Mouse (Mus musculus) hindbrain, embryonic 14.5 days (tissue): ENCODE data around the gene Skp1a. TPM values are rescaled to one million over a fixed set of nuclear protein-coding genes. Genes with fewer than 3 reads are reported as not detected.

ENCODE experiments used
- ATAC-seq: fragments of 200-750 bp; cut with Nextera tagmentation; 2 replicates; pipeline ENCODE4 v1.8.0; 2017; ENCODE audit warnings: moderate number of reproducible peaks, mild to moderate bottlenecking, moderate TSS enrichment, moderate library complexity; ENCODE audit not compliant: low FRiP score
- DNase-seq: peaks from one replicate; pipeline ENCODE4 v3.0.0-alpha.2; 2015; ENCODE audit warnings: low spot score
- H3K27ac ChIP-seq: fragments of 300-500 bp; sonication (generic); 2 replicates; pipeline ENCODE4 v1.5.1; 2014; ENCODE audit warnings: mild to moderate bottlenecking, moderate library complexity
- H3K27me3 ChIP-seq: fragments of 300-500 bp; sonication (generic); 2 replicates; pipeline ENCODE4 v1.6.1; 2014; ENCODE audit warnings: mild to moderate bottlenecking, low read length, mixed read lengths; ENCODE audit not compliant: control insufficient read depth, insufficient read depth
- H3K36me3 ChIP-seq: fragments of 300-500 bp; sonication (generic); replicated peaks from 2 replicates; pipeline ENCODE4 v1.6.1; 2014; ENCODE audit not compliant: control insufficient read depth, insufficient read depth
- H3K4me1 ChIP-seq: fragments of 300-500 bp; sonication (generic); replicated peaks from 2 replicates; pipeline ENCODE4 v1.6.1; 2014; ENCODE audit warnings: antibody characterized with exemption, low read length, mixed read lengths; ENCODE audit not compliant: control insufficient read depth, insufficient read depth
- H3K4me2 ChIP-seq: fragments of 300-500 bp; sonication (generic); replicated peaks from 2 replicates; pipeline ENCODE4 v1.6.1; 2014; ENCODE audit warnings: mild to moderate bottlenecking, moderate library complexity
- H3K4me3 ChIP-seq: fragments of 300-500 bp; sonication (generic); replicated peaks from 2 replicates; pipeline ENCODE4 v1.5.1; 2014; ENCODE audit warnings: mild to moderate bottlenecking, low read length
- H3K9ac ChIP-seq: fragments of 300-500 bp; sonication (generic); 2 replicates; pipeline ENCODE4 v1.6.1; 2014
- H3K9me3 ChIP-seq: fragments of 300-500 bp; sonication (generic); 2 replicates; pipeline ENCODE4 v1.6.1; 2016; ENCODE audit warnings: low read length; ENCODE audit not compliant: control insufficient read depth
- WGBS: fragments of 180-500 bp; shearing (Covaris S2); extraction: QIAGEN DNeasy Blood & Tissue Kit; methylation state at CpG from one replicate; pipeline ENCODE4 v1.1.7; 2014; 5-methylcytosine and 5-hydroxymethylcytosine counted together
- polyA plus RNA-seq: library from polyadenylated mRNA; unstranded; fragments of >200 nt; fragmentation: Nextera tagmentation; extraction: Ambion mirVana; gene quantifications from 2 replicates; pipeline ENCODE4 v1.2.1, GENCODE M21; 2014

The Skp1a gene
- polyA plus RNA-seq, 1 experiment from 2014 or later: 1,059 TPM

DNA sequence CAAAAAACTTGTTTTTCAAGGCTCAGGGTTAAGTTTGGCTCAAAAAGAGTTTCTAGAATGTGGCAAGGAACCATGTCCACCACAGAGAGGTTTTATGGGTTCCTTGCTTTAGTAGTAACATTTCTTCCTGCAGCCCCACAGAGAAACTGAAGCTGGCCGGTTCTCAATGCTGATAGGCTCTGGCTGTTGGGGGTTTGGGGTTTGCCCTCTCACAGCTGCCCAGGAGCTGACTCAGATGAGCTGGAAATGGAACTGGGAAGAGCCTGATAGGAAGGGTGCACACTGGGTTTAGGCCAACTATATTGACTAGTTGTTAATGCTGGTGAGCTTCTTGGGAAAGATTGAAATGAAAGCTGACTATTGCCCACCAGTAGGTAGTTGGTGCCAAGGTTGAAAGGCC, 20.9 kb downstream of the Skp1a start:
- H3K27ac ChIP-seq: no peak overlapping the region
- no peak for ATAC-seq
- DNase-seq: no peak

DNA sequence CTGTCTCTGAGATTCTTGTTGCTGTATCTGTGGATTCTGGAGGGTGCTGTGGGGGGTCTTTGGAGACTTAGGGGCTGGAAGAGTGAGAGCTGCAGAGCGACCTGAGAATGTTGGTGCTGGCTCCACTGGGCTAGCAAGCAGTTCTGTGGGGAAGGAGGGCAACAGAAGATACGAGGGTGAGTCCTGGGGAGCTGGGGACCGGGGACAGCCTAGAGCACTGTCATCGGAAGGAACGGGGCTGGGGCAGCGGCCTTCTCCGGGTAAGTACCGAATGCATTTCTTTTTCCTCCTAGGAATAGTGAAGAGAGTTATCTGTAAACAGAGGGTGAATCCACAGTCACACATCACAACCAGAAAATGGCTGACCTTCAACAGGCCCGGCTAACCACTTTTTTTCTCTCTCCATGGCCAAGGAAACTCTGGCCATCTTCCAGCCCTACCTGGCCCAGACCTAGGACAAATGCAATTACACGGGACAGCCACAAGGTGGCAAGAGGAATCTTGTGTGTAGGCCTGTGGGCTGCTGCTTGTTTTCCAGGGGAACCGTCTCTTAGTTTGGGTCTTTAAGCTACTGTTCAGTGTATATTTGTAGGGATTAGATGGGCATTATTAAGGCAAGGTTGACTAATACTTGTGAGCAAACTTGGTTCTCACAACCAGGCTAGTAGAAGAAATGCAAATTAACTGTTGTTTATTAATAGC, 22.0 kb downstream of the Skp1a start:
- DNase-seq: peak; percentile 77
- Histone ChIP-seq H3K36me3 (peaks cover 12% of the 10 kb centered on the region; the same call in 1 of the 2 replicates), H3K4me1 (no peaks in the 10 kb centered on the region), H3K4me3 (no peak overlapping the region), H3K9me3 (no peaks in the 10 kb centered on the region), H3K27ac (no peak overlapping the region), H3K27me3 (no peaks in the 10 kb centered on the region), H3K9ac (no peak overlapping the region), H3K4me2 (no peak overlapping the region)
- 70% methylated on average over 11 of the region's 11 CpGs for WGBS
- peak; percentile 75 for ATAC-seq

More for the DNA sequence above, 20.9 kb downstream of the Skp1a start:
- H3K4me3 ChIP-seq: no peak overlapping the region
- 81% methylated on average over 1 of the region's 1 CpGs for WGBS
- H3K4me2 ChIP-seq: no peak overlapping the region
- H3K36me3 ChIP-seq: peaks cover 18% of the 10 kb centered on the region
- no peaks in the 10 kb centered on the region for H3K4me1 ChIP-seq
- no peaks in the 10 kb centered on the region for H3K9me3 ChIP-seq
- no peaks in the 10 kb centered on the region for H3K27me3 ChIP-seq
- H3K9ac ChIP-seq: no peak overlapping the region

DNA sequence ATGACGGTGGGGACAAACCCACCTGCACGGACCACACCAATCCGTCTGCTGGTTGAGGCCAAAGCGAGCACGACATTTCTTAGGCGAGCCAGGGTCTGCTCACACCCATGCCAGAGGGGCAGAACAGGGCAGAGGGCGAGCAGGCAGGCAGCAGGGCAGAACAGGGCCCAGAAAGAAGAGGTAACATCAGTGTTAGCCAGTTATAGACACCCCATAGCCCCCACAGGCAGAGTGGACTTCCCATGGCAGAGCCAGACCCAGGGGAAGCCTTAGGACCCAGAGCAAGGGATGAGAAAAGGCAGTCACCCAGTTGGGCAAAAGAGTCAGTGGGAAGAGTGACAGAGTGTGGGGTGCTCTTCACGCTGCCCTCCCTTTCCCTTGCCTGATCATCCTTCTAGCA, 23.3 kb downstream of the Skp1a start:
- no peaks in the 10 kb centered on the region for H3K9me3 ChIP-seq
- DNase-seq (no peak), ATAC-seq (no peak)
- H3K9ac ChIP-seq: no peak overlapping the region
- H3K36me3 ChIP-seq: peaks cover 6% of the 10 kb centered on the region; the same call in 1 of the 2 replicates
- H3K4me2 ChIP-seq: no peak overlapping the region
- H3K27ac ChIP-seq: no peak overlapping the region
- H3K27me3 ChIP-seq: no peaks in the 10 kb centered on the region
- no peak overlapping the region for H3K4me3 ChIP-seq
- H3K4me1 ChIP-seq: no peaks in the 10 kb centered on the region
- WGBS: 91% methylated on average over 8 of the region's 8 CpGs

DNA sequence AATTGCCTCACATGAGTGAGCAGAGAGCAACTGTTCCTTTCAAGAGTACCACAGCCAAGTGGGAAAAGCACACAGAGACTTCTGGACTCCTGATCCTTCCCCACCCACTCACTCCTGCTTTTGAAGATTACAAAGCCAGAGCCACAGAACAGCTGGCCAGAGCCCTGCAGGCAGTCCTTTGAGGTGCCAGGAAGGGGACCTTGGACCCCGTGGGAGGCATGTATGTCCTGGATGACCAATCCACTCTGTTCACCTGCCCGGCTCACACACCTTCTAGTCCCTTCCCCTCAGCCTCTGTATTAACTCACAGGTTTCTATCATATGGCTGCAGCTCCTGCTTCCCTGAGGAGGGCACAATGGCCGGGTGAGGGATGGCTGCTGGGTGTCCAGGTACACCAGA, 25.6 kb downstream of the Skp1a start:
- no peak for ATAC-seq
- WGBS: 89% methylated on average over 3 of the region's 3 CpGs

DNA sequence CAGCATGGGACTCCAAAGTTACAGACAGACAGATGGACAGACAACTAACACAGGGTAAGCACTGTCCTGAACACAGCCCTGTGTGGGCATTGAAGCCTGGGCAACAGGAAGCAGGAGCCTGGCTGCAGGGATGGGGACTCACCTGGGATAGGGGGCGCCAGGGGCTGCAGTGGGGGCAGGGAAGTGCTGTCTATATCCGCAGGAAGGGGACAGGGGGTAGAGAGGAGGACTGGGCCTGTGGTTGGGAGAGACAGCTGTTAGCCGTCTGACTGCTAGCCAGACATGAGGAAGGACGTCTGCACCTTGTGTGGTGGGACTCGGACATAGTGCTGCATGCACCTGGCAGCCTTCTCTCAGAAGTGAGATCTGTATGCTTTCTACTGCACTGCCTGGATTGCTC, 26.9 kb downstream of the Skp1a start:
- Histone ChIP-seq H3K4me3 (no peak overlapping the region), H3K27ac (no peak overlapping the region), H3K27me3 (no peaks in the 10 kb centered on the region), H3K9me3 (no peaks in the 10 kb centered on the region), H3K36me3 (no peaks in the 10 kb centered on the region), H3K9ac (no peak overlapping the region), H3K4me2 (no peak overlapping the region), H3K4me1 (no peaks in the 10 kb centered on the region)
- WGBS: 76% methylated on average over 5 of the region's 5 CpGs
- DNase-seq: no peak
- ATAC-seq: no peak

More for the DNA sequence above, 25.6 kb downstream of the Skp1a start:
- Histone ChIP-seq H3K36me3 (no peaks in the 10 kb centered on the region), H3K27ac (no peak overlapping the region), H3K27me3 (no peaks in the 10 kb centered on the region), H3K4me2 (no peak overlapping the region), H3K9me3 (no peaks in the 10 kb centered on the region), H3K9ac (no peak overlapping the region), H3K4me1 (no peaks in the 10 kb centered on the region), H3K4me3 (no peak overlapping the region)
- DNase-seq: no peak

DNA sequence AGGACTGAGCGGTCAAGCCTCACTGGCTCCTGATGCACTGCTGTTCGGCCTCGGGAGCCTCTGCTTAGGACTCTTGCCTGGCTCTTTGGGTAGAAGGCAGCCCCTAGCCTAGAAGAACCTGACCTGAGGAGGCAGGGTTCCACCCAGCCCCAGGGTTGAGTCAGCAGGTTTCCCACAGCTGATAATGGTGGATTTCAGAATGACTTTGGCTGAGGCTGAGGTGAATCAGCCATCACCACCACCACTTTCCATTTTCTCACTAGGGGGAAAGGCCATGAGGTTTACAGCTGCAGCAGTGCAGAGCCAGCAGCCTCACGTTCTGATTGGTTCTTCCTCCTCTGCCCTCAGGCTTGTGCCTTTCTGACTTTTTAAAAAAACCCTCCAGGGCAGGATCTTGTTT, 29.1 kb downstream of the Skp1a start:
- ATAC-seq (no peak), DNase-seq (no peak)
- Histone ChIP-seq H3K4me2 (no peak overlapping the region), H3K4me3 (no peak overlapping the region), H3K27ac (no peak overlapping the region), H3K36me3 (no peaks in the 10 kb centered on the region), H3K27me3 (no peaks in the 10 kb centered on the region), H3K9me3 (no peaks in the 10 kb centered on the region), H3K4me1 (no peaks in the 10 kb centered on the region), H3K9ac (no peak overlapping the region)
- 56% methylated on average over 4 of the region's 4 CpGs for WGBS

DNA sequence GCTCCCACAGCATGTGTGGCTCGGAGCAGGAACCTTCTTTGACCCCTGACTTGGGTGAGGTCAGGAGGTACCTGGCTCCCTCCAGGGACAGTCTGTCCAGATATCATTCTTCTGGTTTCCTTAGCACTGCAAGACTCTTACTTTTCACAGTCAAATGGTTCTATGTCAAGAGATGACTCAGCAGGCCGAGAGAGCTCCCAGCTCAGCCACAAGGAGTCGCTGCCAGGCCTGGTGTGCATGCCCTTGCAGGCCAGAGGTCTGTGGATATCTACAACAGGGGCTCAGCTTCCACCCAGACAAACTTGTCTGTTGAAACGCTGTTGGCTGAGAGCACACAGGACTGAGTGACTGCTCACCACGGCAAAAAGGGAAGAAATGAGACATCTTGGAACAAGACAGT, 30.1 kb downstream of the Skp1a start:
- no peak for DNase-seq
- WGBS: 62% methylated on average over 5 of the region's 5 CpGs
- H3K36me3 ChIP-seq: no peaks in the 10 kb centered on the region

DNA sequence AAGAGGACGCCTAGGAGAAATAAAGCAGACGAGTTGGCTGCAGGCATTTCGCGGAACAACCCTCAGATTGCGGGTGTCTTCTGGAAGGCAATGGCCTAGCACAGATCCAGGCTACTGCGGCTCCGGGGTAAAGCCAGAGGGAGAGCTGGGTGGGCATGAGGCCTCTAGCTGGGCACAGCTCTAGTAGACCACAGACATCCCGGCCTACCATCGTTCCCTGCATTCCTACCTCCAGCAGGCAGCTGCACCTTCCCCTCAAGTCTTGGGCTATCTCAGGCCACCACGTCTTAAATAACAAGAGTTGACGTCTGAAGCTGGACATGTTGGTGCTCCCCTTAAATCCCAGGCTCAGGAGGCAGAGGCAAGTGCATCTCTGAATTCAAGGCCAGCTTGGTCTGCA, 30.5 kb downstream of the Skp1a start:
- WGBS: 93% methylated on average over 11 of the region's 11 CpGs
- H3K4me3 ChIP-seq: no peak overlapping the region
- no peak overlapping the region for H3K27ac ChIP-seq

More for the DNA sequence above, 30.1 kb downstream of the Skp1a start:
- Histone ChIP-seq H3K9ac (no peak overlapping the region), H3K4me3 (no peak overlapping the region), H3K9me3 (no peaks in the 10 kb centered on the region), H3K27me3 (no peaks in the 10 kb centered on the region), H3K27ac (no peak overlapping the region), H3K4me1 (no peaks in the 10 kb centered on the region), H3K4me2 (no peak overlapping the region)
- no peak for ATAC-seq

DNA sequence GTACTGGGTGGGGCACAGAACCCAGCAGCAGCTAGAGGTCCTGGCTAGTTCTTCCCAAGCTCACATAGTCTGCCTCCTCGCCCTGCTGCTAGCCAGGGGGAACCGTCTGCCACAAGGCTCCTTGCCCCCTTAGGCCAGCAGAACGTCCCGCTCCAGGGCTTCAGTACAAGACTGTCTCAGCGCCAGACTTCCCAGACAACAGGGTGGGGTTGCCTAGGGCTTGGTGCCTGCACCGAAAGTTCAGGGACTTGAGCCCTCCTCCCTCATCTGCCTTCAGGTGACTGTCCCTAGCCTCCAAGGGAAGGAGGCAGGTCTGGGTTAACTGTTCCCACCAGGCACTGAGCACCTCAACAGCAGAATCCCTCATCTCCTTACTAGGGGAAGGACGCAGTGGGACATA, 33.1 kb downstream of the Skp1a start:
- WGBS: 80% methylated on average over 7 of the region's 7 CpGs
- no peak for ATAC-seq

More for the DNA sequence above, 30.5 kb downstream of the Skp1a start:
- DNase-seq: no peak
- Histone ChIP-seq H3K4me1 (no peaks in the 10 kb centered on the region), H3K27me3 (no peaks in the 10 kb centered on the region), H3K4me2 (no peak overlapping the region), H3K9me3 (no peaks in the 10 kb centered on the region), H3K36me3 (no peaks in the 10 kb centered on the region), H3K9ac (no peak overlapping the region)
- no peak for ATAC-seq

More for the DNA sequence above, 33.1 kb downstream of the Skp1a start:
- DNase-seq: no peak
- no peaks in the 10 kb centered on the region for H3K36me3 ChIP-seq
- no peak overlapping the region for H3K4me2 ChIP-seq
- no peak overlapping the region for H3K9ac ChIP-seq
- no peaks in the 10 kb centered on the region for H3K9me3 ChIP-seq
- H3K4me1 ChIP-seq: no peaks in the 10 kb centered on the region
- no peak overlapping the region for H3K27ac ChIP-seq
- H3K27me3 ChIP-seq: no peaks in the 10 kb centered on the region
- H3K4me3 ChIP-seq: no peak overlapping the region
